Mouse (Mus musculus) ES-Bruce4 (cell line): ENCODE results near the gene Madd. TPM values are rescaled to one million over a fixed set of nuclear protein-coding genes. Genes with fewer than 3 reads are reported as not detected.

Source experiments
- H3K27ac ChIP-seq: 2 replicates; pipeline ENCODE4 v1.5.1; 2012; ENCODE audit warnings: low read length, inconsistent platforms; ENCODE audit not compliant: insufficient read depth
- H3K27me3 ChIP-seq: 2 replicates; pipeline ENCODE4 v1.6.1; 2012; ENCODE audit warnings: mild to moderate bottlenecking, low read length, inconsistent platforms; ENCODE audit not compliant: control insufficient read depth, poor library complexity, insufficient read depth, severe bottlenecking
- H3K36me3 ChIP-seq: 2 replicates; pipeline ENCODE4 v1.6.1; 2012; ENCODE audit warnings: inconsistent platforms, mild to moderate bottlenecking, low read length, moderate library complexity; ENCODE audit not compliant: control insufficient read depth, poor library complexity, insufficient read depth, severe bottlenecking
- H3K4me1 ChIP-seq: one replicate; pipeline ENCODE4 v1.8.1; 2011; ENCODE audit warnings: low read length; ENCODE audit not compliant: control insufficient read depth, insufficient read depth
- H3K4me3 ChIP-seq: 2 replicates; pipeline ENCODE4 v1.5.1; 2011; ENCODE audit warnings: low read depth, mild to moderate bottlenecking, low read length
- H3K9ac ChIP-seq: 2 replicates; pipeline ENCODE4 v1.6.1; 2012; ENCODE audit warnings: low read depth, mild to moderate bottlenecking, inconsistent platforms; ENCODE audit not compliant: poor library complexity, severe bottlenecking
- H3K9me3 ChIP-seq: replicated peaks from 2 replicates; pipeline ENCODE4 v1.6.1; 2012; ENCODE audit warnings: mild to moderate bottlenecking, low read length, inconsistent platforms; ENCODE audit not compliant: control insufficient read depth, poor library complexity, insufficient read depth, severe bottlenecking
- CTCF ChIP-seq: IDR thresholded peaks from one replicate; pipeline ENCODE4 v1.8.1; 2011; ENCODE audit warnings: low read depth, low read length
- EP300 ChIP-seq: IDR thresholded peaks from 2 replicates; pipeline ENCODE4 v1.6.1; 2011; ENCODE audit warnings: low read depth, low read length; ENCODE audit not compliant: insufficient read depth
- POLR2A ChIP-seq: IDR thresholded peaks from one replicate; pipeline ENCODE4 v1.8.1; 2011; ENCODE audit warnings: low read length; ENCODE audit not compliant: insufficient read depth
- polyA plus RNA-seq: library from polyadenylated mRNA; stranded (reverse); fragments of >200 nt; gene quantifications from 2 replicates; pipeline ENCODE4 v1.2.4, GENCODE M21; 2011; ENCODE audit warnings: low read depth; ENCODE audit not compliant: missing spikeins, insufficient read depth, insufficient read length

Madd gene
- polyA plus RNA-seq, 1 experiment = 7.3 TPM

DNA sequence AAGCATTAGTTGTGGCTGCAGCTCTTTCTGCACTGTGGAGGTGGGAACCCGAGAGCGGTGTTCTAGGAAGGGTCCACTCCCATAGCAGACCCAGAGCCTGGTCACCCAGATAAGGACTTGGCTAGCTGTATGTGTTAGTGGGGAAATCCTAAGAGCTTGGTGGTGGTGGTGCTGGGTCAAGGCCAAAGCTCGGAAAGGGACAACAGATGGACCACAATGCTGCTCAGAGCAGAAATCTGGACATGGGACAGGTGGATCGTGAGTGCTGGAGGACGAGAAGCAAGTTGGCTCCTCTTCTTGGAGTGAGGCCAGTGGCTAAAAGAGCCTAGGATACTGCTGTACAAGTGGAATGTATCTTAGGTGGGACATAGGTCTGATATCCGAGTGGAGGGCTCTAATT is 64.1 kb downstream of the Madd start:
- Histone ChIP-seq H3K36me3 (no peaks in the 10 kb centered on the region), H3K27me3 (no peaks in the 10 kb centered on the region), H3K9me3 (no peaks in the 10 kb centered on the region), H3K27ac (no peak overlapping the region), H3K4me1 (no peaks in the 10 kb centered on the region), H3K9ac (no peak overlapping the region), H3K4me3 (no peak overlapping the region)
- TF ChIP-seq EP300 (no peak), POLR2A (no peak), CTCF (no peak)

DNA sequence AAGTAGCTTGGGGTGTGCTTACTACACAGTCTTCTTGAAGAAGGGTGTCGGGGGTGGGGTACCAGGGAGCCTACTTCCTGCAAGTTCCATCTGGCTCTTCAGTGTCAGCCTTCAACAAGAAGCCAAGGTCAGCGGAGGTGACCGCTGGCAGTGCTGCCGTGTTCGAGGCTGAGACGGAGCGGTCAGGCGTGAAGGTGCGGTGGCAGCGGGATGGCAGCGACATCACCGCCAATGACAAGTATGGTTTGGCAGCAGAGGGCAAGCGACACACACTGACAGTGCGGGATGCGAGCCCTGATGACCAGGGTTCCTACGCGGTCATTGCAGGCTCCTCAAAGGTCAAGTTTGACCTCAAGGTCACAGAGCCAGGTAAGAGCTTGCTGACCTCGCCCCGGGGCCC is 64.6 kb downstream of the Madd start:
- Histone ChIP-seq H3K9me3 (no peaks in the 10 kb centered on the region), H3K9ac (no peak overlapping the region), H3K36me3 (no peaks in the 10 kb centered on the region), H3K4me1 (no peaks in the 10 kb centered on the region), H3K27me3 (no peaks in the 10 kb centered on the region), H3K4me3 (no peak overlapping the region), H3K27ac (no peak overlapping the region)
- TF ChIP-seq CTCF = no peak
- no peak for TF ChIP-seq EP300
- TF ChIP-seq POLR2A = no peak

DNA sequence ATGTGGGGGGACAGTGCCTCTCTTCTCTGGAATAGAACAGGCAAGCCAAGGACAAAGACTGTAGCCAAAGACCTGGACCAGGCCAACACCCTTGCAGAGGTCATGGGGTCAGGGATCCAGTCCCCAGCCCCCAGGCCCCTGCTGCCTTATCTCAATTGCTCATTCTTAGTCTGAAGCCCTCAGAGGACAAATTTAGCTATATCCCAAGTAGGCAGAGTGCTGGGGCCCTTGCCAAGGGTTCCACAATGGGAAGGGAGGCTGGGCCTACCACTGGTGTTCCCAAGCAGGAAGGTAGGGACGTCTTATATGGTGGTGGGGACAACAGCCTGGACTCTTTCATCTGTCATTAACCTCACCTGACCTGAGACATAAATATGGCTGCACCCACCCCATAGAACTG is 65.0 kb downstream of the Madd start:
- Histone ChIP-seq H3K4me1 (no peaks in the 10 kb centered on the region), H3K9ac (no peak overlapping the region), H3K4me3 (no peak overlapping the region), H3K27ac (no peak overlapping the region), H3K9me3 (no peaks in the 10 kb centered on the region), H3K36me3 (no peaks in the 10 kb centered on the region), H3K27me3 (no peaks in the 10 kb centered on the region)
- TF ChIP-seq EP300 (no peak), CTCF (no peak), POLR2A (no peak)

DNA sequence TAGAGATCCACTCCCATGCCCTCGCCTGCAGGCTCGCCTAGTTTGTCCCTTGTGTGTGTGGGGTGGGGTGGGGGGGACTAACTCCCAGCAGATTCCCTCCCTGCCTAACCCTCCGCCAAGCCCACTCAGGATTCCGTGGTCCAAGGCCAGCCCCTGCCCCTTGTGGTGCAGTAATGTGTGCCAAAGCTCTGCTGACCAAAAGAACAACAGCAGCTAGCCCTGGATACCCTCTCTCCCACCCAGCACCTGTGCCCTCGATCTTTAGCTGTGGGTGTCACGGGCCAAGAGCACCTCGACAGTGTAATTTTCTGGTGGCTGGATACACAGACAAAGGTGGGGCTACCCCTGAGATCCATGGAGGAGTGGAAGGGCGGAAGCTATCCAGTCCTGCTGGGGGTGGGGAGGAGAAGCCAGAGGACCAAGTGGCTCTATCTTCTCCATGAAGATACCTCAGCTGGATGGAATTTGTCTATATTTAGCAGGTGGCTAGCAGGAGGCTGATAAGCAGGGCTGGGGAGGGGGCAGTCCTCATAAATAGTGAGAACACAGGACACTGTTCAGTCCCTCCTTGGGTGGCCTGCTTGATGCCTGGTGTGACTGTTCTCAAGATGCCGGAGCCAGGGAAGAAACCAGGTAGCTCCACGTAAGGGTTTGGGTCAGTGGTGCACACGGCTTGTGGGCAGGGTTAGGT is 65.9 kb downstream of the Madd start, which contains the start of gene Mybpc3:
Gene Mybpc3, plus strand, starts transcription at position 560 of the 691 bp plus-strand sequence.
- no peaks in the 10 kb centered on the region for H3K27me3 ChIP-seq
- no peak within 1 kb of the TSS for H3K9ac ChIP-seq
- no peaks in the 10 kb centered on the region for H3K4me1 ChIP-seq
- H3K4me3 ChIP-seq = no peak within 1 kb of the TSS
- no peak within 1 kb of the TSS for H3K27ac ChIP-seq
- TF ChIP-seq POLR2A = no peak
- TF ChIP-seq CTCF = no peak
- TF ChIP-seq EP300 = no peak
- no peaks in the 10 kb centered on the region for H3K36me3 ChIP-seq
- no peaks in the 10 kb centered on the region for H3K9me3 ChIP-seq

DNA sequence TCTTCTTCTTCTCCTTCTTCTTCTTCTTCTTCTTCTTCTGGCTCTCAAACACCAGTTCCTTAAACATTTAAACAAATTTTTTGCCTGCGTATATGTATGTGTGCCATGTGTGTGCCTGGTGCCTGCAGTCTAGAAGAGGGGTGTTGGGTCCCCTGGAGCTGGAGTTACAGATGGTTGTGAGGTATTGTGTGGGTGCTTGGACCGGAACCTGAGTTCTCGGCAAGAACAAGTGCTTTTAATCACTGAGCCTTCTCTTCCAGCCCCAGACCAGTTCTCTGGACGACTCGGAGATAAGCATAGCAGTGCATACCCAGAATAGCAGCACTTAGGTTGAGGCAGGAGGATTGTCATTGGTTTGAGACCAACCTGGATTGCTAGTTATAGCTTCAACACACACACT is 66.8 kb downstream of the Madd start:
- H3K36me3 ChIP-seq = no peaks in the 10 kb centered on the region
- no peaks in the 10 kb centered on the region for H3K4me1 ChIP-seq
- no peaks in the 10 kb centered on the region for H3K9me3 ChIP-seq
- H3K27ac ChIP-seq = no peak overlapping the region
- no peak for TF ChIP-seq EP300
- no peak for TF ChIP-seq CTCF
- TF ChIP-seq POLR2A = no peak
- H3K9ac ChIP-seq = no peak overlapping the region
- H3K4me3 ChIP-seq = no peak overlapping the region
- no peaks in the 10 kb centered on the region for H3K27me3 ChIP-seq

DNA sequence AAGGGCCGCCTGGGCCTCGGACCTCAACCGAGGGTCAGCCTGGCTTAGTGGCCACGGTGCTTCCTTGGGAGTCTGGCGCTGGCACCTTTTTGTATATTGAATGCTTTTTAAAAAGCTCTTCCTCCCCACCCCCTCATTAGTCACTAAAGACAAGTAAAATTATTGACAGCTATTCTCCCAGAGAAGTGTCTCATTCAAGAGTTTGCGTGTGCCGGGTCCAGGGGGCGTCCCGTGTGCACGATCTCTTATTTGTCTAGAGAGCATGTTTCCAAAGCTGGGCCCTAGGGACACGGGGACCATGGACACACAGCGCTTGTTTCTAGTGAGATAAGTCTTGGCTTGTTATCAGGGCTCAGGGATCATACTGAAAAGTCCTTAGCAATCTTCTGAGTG is 68.1 kb downstream of the Madd start:
- Histone ChIP-seq H3K9ac (peak overlapping the region; percentile 65), H3K4me1 (no peaks in the 10 kb centered on the region), H3K36me3 (no peaks in the 10 kb centered on the region), H3K4me3 (peak overlapping the region; percentile 12; the same call in 1 of the 2 replicates), H3K27me3 (no peaks in the 10 kb centered on the region), H3K9me3 (no peaks in the 10 kb centered on the region), H3K27ac (no peak overlapping the region)
- no peak for TF ChIP-seq CTCF
- no peak for TF ChIP-seq EP300
- TF ChIP-seq POLR2A = no peak
